Mouse (Mus musculus): ENCODE data around the gene Prss48.

- TF ChIP-seq CTCF (IDR thresholded peaks at IDR 0.05; ENCODE audit: control insufficient read depth, insufficient read depth, insufficient read length) (no peak), FOSL1 (IDR thresholded peaks at IDR 0.05; ENCODE audit: insufficient read depth, low read length, poor library complexity, severe bottlenecking) (no peak), MYOD1 (IDR thresholded peaks at IDR 0.05; ENCODE audit: control insufficient read depth, insufficient read length, low read depth) (no peak), USF1 (IDR thresholded peaks at IDR 0.05; ENCODE audit: low read depth) (no peak), MAX (IDR thresholded peaks at IDR 0.05) (no peak)
Measured at GRCm38 (mm10) chr3:86037926-86038484, 35.7 kb upstream of the Prss48 start.
